Mouse (Mus musculus): Measurements from ENCODE around the gene Cst6. TPM values are rescaled to one million over a fixed set of nuclear protein-coding genes. Genes with fewer than 3 reads are reported as not detected.

The Cst6 gene
- polyA plus RNA-seq, 1 experiment: not detected

GRCm38 (mm10) chr19:5383326-5383725, 34.0 kb upstream of the Cst6 start:
- no peak overlapping the region for H3K4me3 ChIP-seq (ENCODE audit: insufficient read depth, low read depth, low read length)
- H3K27ac ChIP-seq (ENCODE audit: insufficient read depth, low read depth, low read length): no peak overlapping the region
- 92% methylated on average over 12 of the region's 12 CpGs for WGBS
- peaks cover 5% of the 10 kb centered on the region; the same call in 1 of the 2 replicates for H3K4me1 ChIP-seq (ENCODE audit: control insufficient read depth, insufficient read depth, low read length)
- no peak for TF ChIP-seq POLR2A (IDR thresholded peaks at IDR 0.05; ENCODE audit: insufficient read depth, low read depth, low read length)

GRCm38 (mm10) chr19:5377446-5377845, 28.1 kb upstream of the Cst6 start:
- Histone ChIP-seq H3K4me3 (ENCODE audit: insufficient read depth, low read depth, low read length) (no peak overlapping the region), H3K4me1 (ENCODE audit: control insufficient read depth, insufficient read depth, low read length) (no peaks in the 10 kb centered on the region), H3K27ac (ENCODE audit: insufficient read depth, low read depth, low read length) (no peak overlapping the region)
- TF ChIP-seq CTCF (IDR thresholded peaks at IDR 0.05; ENCODE audit: insufficient read depth, low read depth, low read length): no peak
- no peak for TF ChIP-seq POLR2A (IDR thresholded peaks at IDR 0.05; ENCODE audit: insufficient read depth, low read depth, low read length)
- 93% methylated on average over 1 of the region's 1 CpGs for WGBS

GRCm38 (mm10) chr19:5374748-5375147, 25.4 kb upstream of the Cst6 start:
- WGBS: 88% methylated on average over 4 of the region's 4 CpGs
- Histone ChIP-seq H3K4me3 (ENCODE audit: insufficient read depth, low read depth, low read length) (no peak overlapping the region), H3K4me1 (ENCODE audit: control insufficient read depth, insufficient read depth, low read length) (no peaks in the 10 kb centered on the region), H3K27ac (ENCODE audit: insufficient read depth, low read depth, low read length) (no peak overlapping the region)
- TF ChIP-seq POLR2A (IDR thresholded peaks at IDR 0.05; ENCODE audit: insufficient read depth, low read depth, low read length) (no peak), CTCF (IDR thresholded peaks at IDR 0.05; ENCODE audit: insufficient read depth, low read depth, low read length) (no peak)

GRCm38 (mm10) chr19:5374177-5374576, 24.8 kb upstream of the Cst6 start:
- 70% methylated on average over 4 of the region's 4 CpGs for WGBS
- no peak for TF ChIP-seq POLR2A (IDR thresholded peaks at IDR 0.05; ENCODE audit: insufficient read depth, low read depth, low read length)
- no peak for TF ChIP-seq CTCF (IDR thresholded peaks at IDR 0.05; ENCODE audit: insufficient read depth, low read depth, low read length)
- no peaks in the 10 kb centered on the region for H3K4me1 ChIP-seq (ENCODE audit: control insufficient read depth, insufficient read depth, low read length)
- H3K27ac ChIP-seq (ENCODE audit: insufficient read depth, low read depth, low read length): no peak overlapping the region
- H3K4me3 ChIP-seq (ENCODE audit: insufficient read depth, low read depth, low read length): no peak overlapping the region

- 94% methylated on average over 7 of the region's 7 CpGs for WGBS
- TF ChIP-seq POLR2A (IDR thresholded peaks at IDR 0.05; ENCODE audit: insufficient read depth, low read depth, low read length): no peak
- no peak for TF ChIP-seq CTCF (IDR thresholded peaks at IDR 0.05; ENCODE audit: insufficient read depth, low read depth, low read length)
- H3K4me3 ChIP-seq (ENCODE audit: insufficient read depth, low read depth, low read length): no peak overlapping the region
- H3K27ac ChIP-seq (ENCODE audit: insufficient read depth, low read depth, low read length): no peak overlapping the region
- H3K4me1 ChIP-seq (ENCODE audit: control insufficient read depth, insufficient read depth, low read length): peaks cover 6% of the 10 kb centered on the region
These were observed 23.4 kb upstream of the Cst6 start for GRCm38 (mm10) chr19:5372724-5373123.

GRCm38 (mm10) chr19:5370932-5371331, 21.6 kb upstream of the Cst6 start:
- peaks cover 9% of the 10 kb centered on the region for H3K4me1 ChIP-seq (ENCODE audit: control insufficient read depth, insufficient read depth, low read length)
- WGBS: 81% methylated on average over 3 of the region's 3 CpGs
- no peak overlapping the region for H3K27ac ChIP-seq (ENCODE audit: insufficient read depth, low read depth, low read length)
- no peak overlapping the region for H3K4me3 ChIP-seq (ENCODE audit: insufficient read depth, low read depth, low read length)
- TF ChIP-seq CTCF (IDR thresholded peaks at IDR 0.05; ENCODE audit: insufficient read depth, low read depth, low read length): no peak
- TF ChIP-seq POLR2A (IDR thresholded peaks at IDR 0.05; ENCODE audit: insufficient read depth, low read depth, low read length): no peak

- Histone ChIP-seq H3K4me1 (ENCODE audit: control insufficient read depth, insufficient read depth, low read length) (peaks cover 15% of the 10 kb centered on the region), H3K4me3 (ENCODE audit: insufficient read depth, low read depth, low read length) (peak overlapping the region; percentile 98), H3K27ac (ENCODE audit: insufficient read depth, low read depth, low read length) (no peak overlapping the region)
- TF ChIP-seq POLR2A (IDR thresholded peaks at IDR 0.05; ENCODE audit: insufficient read depth, low read depth, low read length) (no peak), CTCF (IDR thresholded peaks at IDR 0.05; ENCODE audit: insufficient read depth, low read depth, low read length) (no peak)
- WGBS: 9% methylated on average over 11 of the region's 11 CpGs
These were observed 18.1 kb upstream of the Cst6 start for GRCm38 (mm10) chr19:5367455-5367854.

GRCm38 (mm10) chr19:5367053-5367359, 17.6 kb upstream of the Cst6 start, which contains the start of gene Banf1:
Gene Banf1, minus strand, starts transcription at chr19:5367168.
- peak within 1 kb of the TSS; percentile 89 for H3K27ac ChIP-seq (ENCODE audit: insufficient read depth, low read depth, low read length)
- under 1% methylated on average over 33 of the region's 33 CpGs for WGBS
- TF ChIP-seq CTCF (IDR thresholded peaks at IDR 0.05; ENCODE audit: insufficient read depth, low read depth, low read length): no peak
- TF ChIP-seq POLR2A (IDR thresholded peaks at IDR 0.05; ENCODE audit: insufficient read depth, low read depth, low read length): no peak
- peaks cover 15% of the 10 kb centered on the region for H3K4me1 ChIP-seq (ENCODE audit: control insufficient read depth, insufficient read depth, low read length)
- peak within 1 kb of the TSS; percentile 98 for H3K4me3 ChIP-seq (ENCODE audit: insufficient read depth, low read depth, low read length)

GRCm38 (mm10) chr19:5366175-5367052, 17.0 kb upstream of the Cst6 start, which contains the start of gene Eif1ad:
Gene Eif1ad, plus strand, starts transcription at chr19:5366741.
- peak; percentile 52; the same call in 1 of the 2 replicates for TF ChIP-seq CTCF (IDR thresholded peaks at IDR 0.05; ENCODE audit: insufficient read depth, low read depth, low read length)
- peak; percentile 66 for TF ChIP-seq POLR2A (IDR thresholded peaks at IDR 0.05; ENCODE audit: insufficient read depth, low read depth, low read length)
- WGBS: under 1% methylated on average over 88 of the region's 92 CpGs
- peaks cover 15% of the 10 kb centered on the region for H3K4me1 ChIP-seq (ENCODE audit: control insufficient read depth, insufficient read depth, low read length)
- peak within 1 kb of the TSS; percentile 98 for H3K4me3 ChIP-seq (ENCODE audit: insufficient read depth, low read depth, low read length)
- H3K27ac ChIP-seq (ENCODE audit: insufficient read depth, low read depth, low read length): peak within 1 kb of the TSS; percentile 89

Data from olfactory bulb, adult 2 months (tissue).